ENCODE assay signal across 13 mouse cellular contexts in genomic region chr4:129354236-129354635, GRCm38 (mm10). TPM values are rescaled to one million over a fixed set of nuclear protein-coding genes. Genes with fewer than 3 reads are reported as not detected.
DNase-seq lines count a peak whose midpoint lies in the region; TF ChIP-seq lines count a peak whose summit lies in the region.
"Had no signal": no experiment of that assay in that cellular context is flagged by ENCODE, and none has a peak within 500 bp of the region (broad histone marks: within the 10 kb centered on the region; RNA-seq: fewer than 3 reads in every experiment).

No protein-coding gene starts in this region.

- TF ChIP-seq CTCF in kidney, adult 2 months (conservative IDR thresholded peaks at IDR 0.05; ENCODE audit: insufficient read depth, insufficient read length, low read depth, low read length) = no peak

- no peak overlapping the region for H3K27ac ChIP-seq in kidney, adult 2 months (ENCODE audit: insufficient read depth, low read depth, low read length)
- H3K27ac ChIP-seq: hindbrain, embryonic 12.5 days had no signal

- TF ChIP-seq POLR2A in kidney, adult 2 months (IDR thresholded peaks at IDR 0.05; ENCODE audit: low read depth, low read length) = no peak

- no peaks in the 10 kb centered on the region for H3K27me3 ChIP-seq in kidney, adult 2 months (replicated peaks; ENCODE audit: control insufficient read depth, insufficient read depth, low read length)
- H3K27me3 ChIP-seq: hindbrain, embryonic 12.5 days had no signal

- WGBS in kidney, adult 2 months = 67% methylated on average over 15 of the region's 15 CpGs

- peak; percentile 35 for DNase-seq in kidney, adult 2 months
- no peak for DNase-seq in kidney, adult 8-10 months
- DNase-seq in spleen, adult 18-20 months = peak; percentile 22 to 34
- DNase-seq in spleen, postnatal 14 days (ENCODE audit: low spot score in 2 of 2) = no peak
- DNase-seq in T-cell, adult 2 months (ENCODE audit: low spot score) = peak; percentile 19
- DNase-seq in spleen, postnatal 36 days (ENCODE audit: low spot score in 2 of 2) = peak; percentile 58 to 66
- no peak for DNase-seq in cerebellum, adult 8-10 months
- DNase-seq: adrenal gland, postnatal 25 days; cerebellum, adult 2 months; lung, adult 2 months; lung, postnatal 36 days had no signal

- H3K36me3 ChIP-seq in kidney, adult 2 months (ENCODE audit: control insufficient read depth, insufficient read depth, low read length) = no peaks in the 10 kb centered on the region

- no peaks in the 10 kb centered on the region for H3K4me1 ChIP-seq in kidney, adult 2 months (ENCODE audit: control insufficient read depth, insufficient read depth, low read length)
- H3K4me1 ChIP-seq: hindbrain, embryonic 12.5 days had no signal

- no peak overlapping the region for H3K4me3 ChIP-seq in kidney, adult 2 months (ENCODE audit: insufficient read depth, low read depth, low read length)
- H3K4me3 ChIP-seq: erythroblast, embryonic 14.5 days; hindbrain, embryonic 12.5 days had no signal

RNA-seq across cellular contexts. Expression of gene Zbtb8os, which starts 18.7 kb away (rescaled TPM):
- 21.6 and 32.1 TPM in 2 replicates for polyA plus RNA-seq in kidney, adult 2 months (2012; rRNA removed)

RNA-seq across cellular contexts. Expression of gene Rbbp4, which starts 19.1 kb away (rescaled TPM):
- 30.8 and 36.7 TPM in 2 replicates for polyA plus RNA-seq in kidney, adult 2 months (2012; rRNA removed)

RNA-seq across cellular contexts. Expression of gene Zbtb8a, which starts 23.7 kb away (rescaled TPM):
- polyA plus RNA-seq in kidney, adult 2 months (2012; rRNA removed) = 4.9 and 5.4 TPM in 2 replicates

Comparison
In these comparisons a context has a peak if more than half of its experiments do, and no peak if none do; other contexts are left out.
1. DNase-seq: peak in kidney, adult 2 months (single experiment), spleen, adult 18-20 months (2 of 2), T-cell, adult 2 months (single experiment) and spleen, postnatal 36 days (2 of 2); none in kidney, adult 8-10 months (0 of 2), spleen, postnatal 14 days (0 of 2) and cerebellum, adult 8-10 months (single experiment).